Mouse (Mus musculus): Measurements from ENCODE around the gene Muc1. TPM values are rescaled to one million over a fixed set of nuclear protein-coding genes. Genes with fewer than 3 reads are reported as not detected.
A peak's percentile ranks its signal among the peaks of the same experiment; 100 is the strongest.

The Muc1 gene
- under 1 TPM; 0.16 to 0.63 TPM for total RNA-seq (2021)
- long read RNA-seq, experiment 1: 0 reads
- long read RNA-seq, experiment 2: 0 reads

- no peak for DNase-seq
These were observed at the start of gene Muc1 for GRCm38 (mm10) chr3:89228836-89229235. Gene Muc1, plus strand, starts transcription at chr3:89229057.

DNA sequence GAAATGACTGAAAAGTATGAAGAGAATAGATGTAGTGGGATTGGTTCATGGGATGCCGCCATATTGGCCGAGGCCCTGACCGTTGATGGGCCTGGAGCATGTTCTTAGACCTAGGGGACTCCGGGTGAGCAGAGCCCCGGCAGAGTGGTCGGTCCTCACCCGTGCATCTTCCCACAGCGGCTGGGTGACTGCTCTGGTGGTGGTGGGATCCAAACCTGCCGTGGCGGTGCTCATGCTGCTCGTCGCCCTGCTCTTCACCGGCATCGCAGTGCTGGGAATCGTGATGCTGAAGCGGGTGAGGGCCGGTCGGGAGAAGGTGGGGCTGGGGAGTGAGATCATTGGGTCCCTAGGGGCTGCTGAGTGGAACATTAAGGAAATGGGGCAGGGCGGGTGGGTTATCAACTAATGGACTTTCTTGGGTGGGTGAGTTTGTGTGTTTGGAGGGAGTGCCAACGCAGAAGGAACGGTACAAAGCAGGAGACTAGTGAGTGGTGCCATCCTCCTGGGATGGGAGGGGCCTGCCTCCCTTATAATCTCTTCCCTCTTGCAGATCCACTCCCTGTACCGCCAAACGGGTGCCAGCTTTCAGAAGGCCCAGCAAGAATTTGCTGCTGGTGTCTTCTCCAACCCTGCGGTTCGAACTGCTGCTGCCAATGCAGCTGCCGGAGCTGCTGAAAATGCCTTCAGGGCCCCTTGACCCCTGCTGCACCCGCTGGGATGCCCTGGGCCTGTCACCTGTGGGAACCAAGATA lies 46.9 kb upstream of the Muc1 start:
- DNase-seq: no peak

GRCm38 (mm10) chr3:89182531-89183057 lies 46.3 kb upstream of the Muc1 start:
- DNase-seq: no peak

DNA sequence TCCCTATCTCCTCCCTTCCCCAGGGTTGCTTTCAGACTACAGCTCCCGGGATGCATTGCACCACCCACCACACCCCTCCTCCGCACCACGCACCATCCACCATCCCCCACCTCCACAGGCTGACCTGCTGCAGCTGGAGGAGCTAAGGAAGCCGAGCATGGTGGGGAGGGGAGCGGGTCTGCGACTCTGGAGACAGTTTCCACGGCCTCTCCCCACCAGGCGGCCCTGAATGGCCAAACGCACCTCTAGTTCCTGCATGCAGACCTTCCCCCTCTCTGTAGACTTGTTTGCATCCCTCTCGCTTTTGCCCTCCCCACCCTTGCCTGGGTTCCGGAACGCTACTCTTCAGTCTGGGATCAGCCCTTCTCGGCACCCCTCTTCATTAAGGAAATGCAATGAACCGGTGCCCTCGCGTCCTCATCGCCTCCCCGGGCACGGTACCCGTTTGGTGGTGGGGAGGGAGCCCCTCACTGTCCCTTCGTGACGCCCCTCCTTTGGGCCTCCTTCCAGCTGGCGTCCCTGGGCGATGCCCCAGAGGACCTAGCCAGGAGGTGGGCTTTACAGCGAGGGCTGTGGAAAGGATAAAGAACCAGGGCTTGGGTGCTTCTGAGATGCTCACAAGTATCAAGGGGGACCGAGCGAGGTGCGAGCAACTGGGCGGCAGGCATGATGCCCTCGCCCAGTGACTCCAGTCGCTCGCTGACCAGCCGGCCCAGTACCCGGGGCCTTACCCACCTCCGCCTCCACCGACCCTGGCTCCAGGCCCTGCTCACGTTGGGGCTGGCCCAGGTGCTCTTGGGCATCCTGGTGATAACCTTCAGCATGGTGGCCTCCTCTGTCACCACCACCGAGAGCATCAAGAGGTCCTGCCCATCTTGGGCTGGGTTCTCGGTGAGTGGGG lies 45.5 kb upstream of the Muc1 start, which contains the start of gene Fam189b:
Gene Fam189b (plus strand): TSS at position 86 of the 901 bp plus-strand sequence.
- DNase-seq: peak; percentile 78

- DNase-seq: no peak
These were observed 44.9 kb upstream of the Muc1 start for GRCm38 (mm10) chr3:89183959-89184315.

GRCm38 (mm10) chr3:89187197-89187596 lies 41.7 kb upstream of the Muc1 start:
- DNase-seq: no peak

GRCm38 (mm10) chr3:89187690-89188477 lies 41.0 kb upstream of the Muc1 start:
- DNase-seq: no peak

DNA sequence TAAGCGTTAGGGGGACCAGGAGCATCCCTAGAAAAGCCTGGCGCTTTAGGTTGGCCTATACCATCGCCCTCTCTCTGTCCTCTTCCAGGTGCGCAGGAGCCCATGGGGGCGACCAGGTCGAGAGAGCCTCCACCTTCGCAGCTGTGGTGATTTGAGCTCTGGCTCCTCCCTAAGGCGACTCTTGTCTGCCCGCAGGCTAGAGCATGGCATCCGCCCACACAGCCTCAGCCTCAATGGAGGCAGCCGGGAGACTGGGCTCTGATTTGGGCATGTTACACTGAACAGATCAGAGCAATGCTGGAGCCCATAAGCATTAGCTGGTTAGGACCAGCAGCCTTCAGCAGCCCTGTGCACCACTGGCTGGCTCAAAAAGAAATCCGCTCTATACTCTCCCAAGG lies 40.4 kb upstream of the Muc1 start:
- no peak for DNase-seq

DNA sequence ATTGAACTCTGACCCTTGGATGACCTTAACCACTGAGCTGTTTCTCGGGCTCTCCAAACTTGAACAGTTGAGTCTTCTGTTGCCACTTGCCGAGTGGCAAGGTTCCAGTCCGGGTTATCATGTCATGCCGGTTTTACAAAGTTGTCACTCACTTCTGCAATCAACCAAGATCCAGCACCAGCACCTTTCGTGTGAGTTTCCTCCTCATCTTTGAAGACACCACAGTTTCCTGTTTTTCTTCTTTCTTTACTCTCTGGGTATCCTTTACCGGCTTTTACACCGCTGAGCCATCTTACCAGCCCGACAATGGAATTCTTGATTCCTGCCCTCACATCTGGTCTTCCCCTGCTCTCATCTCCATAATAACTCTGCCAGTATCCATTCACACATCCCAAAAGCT lies 38.4 kb upstream of the Muc1 start:
- no peak for DNase-seq

DNA sequence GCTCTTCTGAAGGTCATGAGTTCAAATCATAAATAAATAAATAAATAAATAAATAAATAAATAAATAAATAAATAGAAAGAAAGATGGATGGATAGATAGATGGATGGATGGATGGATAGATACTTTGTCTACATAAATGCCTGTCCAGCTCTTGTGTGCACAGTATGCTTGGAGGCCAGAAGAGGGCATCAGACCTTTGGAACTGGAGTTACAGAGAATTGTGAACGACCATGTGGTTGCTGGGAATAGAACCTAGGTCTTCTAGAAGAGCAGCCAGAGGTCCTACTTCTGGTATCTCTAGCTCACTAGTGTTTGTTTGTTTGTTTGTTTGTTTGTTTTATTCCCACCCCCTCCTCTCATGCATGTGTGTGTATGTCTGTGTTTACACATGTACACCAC lies 35.5 kb upstream of the Muc1 start:
- DNase-seq: no peak

GRCm38 (mm10) chr3:89193853-89194252 lies 35.0 kb upstream of the Muc1 start:
- DNase-seq: no peak

GRCm38 (mm10) chr3:89195979-89196877 lies 32.6 kb upstream of the Muc1 start:
- peak; percentile 94 for DNase-seq

- no peak for DNase-seq
These were observed 29.0 kb upstream of the Muc1 start for GRCm38 (mm10) chr3:89199839-89200238.

GRCm38 (mm10) chr3:89202253-89203141 lies 26.4 kb upstream of the Muc1 start, which contains the start of gene Gba:
Gene Gba, plus strand, starts transcription at chr3:89202928.
- DNase-seq: peak; percentile 79

DNA sequence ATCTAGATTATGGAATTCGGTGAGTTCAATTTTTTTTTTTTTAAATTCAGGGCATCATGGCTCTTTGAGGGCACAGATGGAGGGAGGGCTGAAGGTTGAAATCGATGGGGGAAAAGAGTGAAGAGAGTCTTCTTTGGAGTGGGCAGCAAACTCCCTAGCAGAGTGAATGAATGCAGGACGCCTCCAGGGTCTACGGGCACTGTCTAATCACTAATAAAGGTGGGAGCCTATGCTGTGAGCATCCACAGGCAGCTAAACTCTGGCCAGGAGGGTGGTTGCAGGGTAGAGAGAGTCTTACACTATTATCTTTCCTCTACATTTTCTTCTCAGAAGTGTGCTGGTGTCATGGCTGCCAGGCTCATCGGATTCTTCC lies 25.7 kb upstream of the Muc1 start:
- no peak for DNase-seq

GRCm38 (mm10) chr3:89206079-89206478 lies 22.8 kb upstream of the Muc1 start:
- DNase-seq: no peak

- no peak for DNase-seq
These were observed 22.2 kb upstream of the Muc1 start for GRCm38 (mm10) chr3:89206695-89207094.

- DNase-seq: no peak
These were observed 20.7 kb upstream of the Muc1 start for GRCm38 (mm10) chr3:89208075-89208657.

DNA sequence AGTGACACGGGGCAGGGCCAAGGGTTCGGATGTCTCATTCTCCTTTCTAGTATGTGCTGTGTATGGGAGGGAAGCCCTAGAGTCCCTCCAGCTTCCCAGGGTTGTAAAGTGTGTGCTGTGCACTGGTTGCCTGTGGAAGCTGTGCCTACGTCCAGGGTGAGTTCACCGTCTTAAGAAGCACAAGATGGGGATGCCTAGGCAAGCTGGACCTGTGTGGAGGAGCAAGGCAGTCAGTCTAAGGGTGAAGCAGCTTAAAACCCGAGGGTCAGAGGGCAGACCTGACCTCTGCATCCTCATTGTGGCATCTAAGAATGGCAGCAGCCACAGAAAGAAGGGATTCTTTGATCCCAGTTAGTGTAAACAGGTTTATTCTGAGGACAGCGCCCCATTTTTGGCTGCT lies 20.1 kb upstream of the Muc1 start:
- no peak for DNase-seq

DNA sequence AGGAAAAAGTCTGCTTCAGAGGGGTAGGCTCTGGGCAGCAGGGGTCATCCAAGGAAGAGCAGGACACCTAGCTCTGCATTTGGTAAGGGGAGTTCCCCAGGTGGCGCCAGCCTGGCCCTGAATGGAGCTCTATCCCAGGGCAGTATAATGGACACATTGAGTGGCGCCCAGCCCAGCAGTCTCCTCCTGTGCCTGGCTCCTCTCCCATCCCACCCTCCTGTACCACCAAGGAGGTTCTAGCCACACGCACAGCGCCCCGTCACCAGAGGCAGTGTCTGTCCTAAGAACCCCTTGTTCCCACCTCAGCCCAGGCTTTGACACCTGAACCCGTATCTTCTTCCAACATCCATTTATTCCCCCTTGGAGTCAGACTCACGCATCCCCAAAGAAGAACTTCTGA lies 19.1 kb upstream of the Muc1 start:
- DNase-seq: no peak
